Mouse (Mus musculus): ENCODE data around the gene Nt5c2.

The Nt5c2 gene

DNA sequence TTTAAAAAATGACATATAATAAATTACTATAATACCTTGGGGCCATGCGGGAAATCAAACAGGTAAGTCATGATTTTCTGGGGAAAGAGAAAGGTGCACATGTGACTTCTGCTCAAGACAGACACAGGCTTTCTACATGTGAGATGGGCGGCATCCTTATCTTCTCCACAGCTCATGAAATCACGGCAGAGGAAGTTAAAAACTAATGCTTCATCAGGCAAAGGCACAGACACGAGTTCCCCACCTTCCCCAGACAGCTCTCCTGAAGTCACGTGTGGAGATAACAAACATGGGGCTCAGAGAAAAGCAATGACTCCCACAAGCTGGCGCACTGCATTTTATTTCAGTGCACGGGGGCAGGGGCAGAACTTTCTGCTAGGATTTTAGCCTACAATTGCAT is 121.5 kb downstream of the Nt5c2 start:
- in situ Hi-C loops (cut with MboI; ENCODE audit: low sequenced_read_pairs), result no loop called here

DNA sequence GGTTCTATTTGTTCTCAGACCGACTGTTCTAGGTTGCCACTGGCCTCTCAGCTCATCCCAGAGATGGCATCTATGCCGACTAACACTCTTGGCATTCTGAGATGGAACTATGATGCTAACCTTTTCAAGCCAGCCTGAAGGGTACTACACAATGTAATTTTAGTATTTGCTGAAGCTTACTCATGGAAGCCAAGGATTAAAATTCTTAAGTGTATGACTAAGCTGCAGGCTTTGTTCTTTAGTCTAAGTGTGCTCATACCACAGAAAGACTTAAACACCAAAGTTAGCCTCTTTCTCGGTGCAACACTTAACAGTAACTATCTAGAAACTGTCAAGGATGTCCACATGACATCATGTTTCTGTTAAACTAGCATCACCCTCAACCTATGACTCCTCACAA is 122.1 kb downstream of the Nt5c2 start:
- in situ Hi-C loops (cut with MboI; ENCODE audit: low sequenced_read_pairs), result no loop called here

GRCm38 (mm10) chr19:46890657-46891056 is 124.3 kb downstream of the Nt5c2 start:
- in situ Hi-C loops (cut with MboI; ENCODE audit: low sequenced_read_pairs), result no loop called here

GRCm38 (mm10) chr19:46889666-46890065 is 125.3 kb downstream of the Nt5c2 start:
- in situ Hi-C loops (cut with MboI; ENCODE audit: low sequenced_read_pairs), result loop anchor here (10.0 kb wide), 1 partner anchor 105 kb away; no protein-coding TSS in a partner anchor

GRCm38 (mm10) chr19:46887811-46888527 is 127.0 kb downstream of the Nt5c2 start:
- in situ Hi-C loops (cut with MboI; ENCODE audit: low sequenced_read_pairs), result loop anchor here (10.0 kb wide), 1 partner anchor 107 kb away; no protein-coding TSS in a partner anchor

- in situ Hi-C loops (cut with MboI; ENCODE audit: low sequenced_read_pairs), result loop anchor here (10.0 kb wide), 1 partner anchor 108 kb away; no protein-coding TSS in a partner anchor
These were observed 128.1 kb downstream of the Nt5c2 start for GRCm38 (mm10) chr19:46886826-46887225.

- in situ Hi-C loops (cut with MboI; ENCODE audit: low sequenced_read_pairs), result loop anchor here (10.0 kb wide), 1 partner anchor 109 kb away; no protein-coding TSS in a partner anchor
These were observed 129.6 kb downstream of the Nt5c2 start for GRCm38 (mm10) chr19:46885365-46885764.

DNA sequence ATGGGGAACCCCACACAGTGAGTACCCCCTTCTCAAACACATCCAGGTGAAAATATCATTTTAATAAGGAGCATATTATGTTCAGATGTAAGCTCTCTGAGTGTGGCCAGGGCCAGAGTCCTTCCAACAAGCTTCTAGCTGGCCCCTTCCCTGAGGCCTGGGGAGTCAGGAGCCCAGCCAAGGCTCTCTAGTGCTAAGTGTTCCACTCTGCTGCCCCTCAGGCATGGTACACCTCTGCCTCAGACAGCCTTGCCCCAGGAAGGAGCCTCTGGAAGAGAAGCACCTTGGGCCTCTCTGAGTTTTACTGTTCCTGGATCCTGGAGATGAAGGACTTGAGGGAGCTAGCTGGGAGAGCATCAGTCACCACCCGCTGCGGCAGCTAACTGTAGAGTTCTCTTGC is 135.1 kb downstream of the Nt5c2 start:
- in situ Hi-C loops (cut with MboI; ENCODE audit: low sequenced_read_pairs), result loop anchor here (10.0 kb wide), 2 partner anchors 115 to 215 kb away; no protein-coding TSS in a partner anchor

DNA sequence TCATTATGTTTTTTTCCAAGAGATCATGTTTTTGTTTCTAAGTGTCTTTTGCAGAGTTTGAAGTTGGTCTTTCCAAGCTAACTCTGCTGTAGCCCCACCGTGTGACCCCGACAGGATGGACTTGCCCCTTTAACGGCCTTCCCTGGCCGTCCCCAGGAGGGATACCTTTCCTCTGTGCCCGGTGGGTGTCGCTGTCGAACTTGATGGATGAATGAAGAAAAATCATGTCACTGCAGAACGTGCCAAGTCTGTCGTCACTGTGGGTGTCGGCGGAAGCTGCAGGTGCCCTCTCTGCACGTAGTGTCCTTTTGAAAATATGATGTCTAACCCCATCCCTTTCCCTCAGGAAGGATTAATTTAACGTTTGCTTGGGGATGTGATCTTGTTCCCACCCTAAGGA is 136.6 kb downstream of the Nt5c2 start:
- in situ Hi-C loops (cut with MboI; ENCODE audit: low sequenced_read_pairs), result loop anchor here (10.0 kb wide), 1 partner anchor 214 kb away; no protein-coding TSS in a partner anchor

DNA sequence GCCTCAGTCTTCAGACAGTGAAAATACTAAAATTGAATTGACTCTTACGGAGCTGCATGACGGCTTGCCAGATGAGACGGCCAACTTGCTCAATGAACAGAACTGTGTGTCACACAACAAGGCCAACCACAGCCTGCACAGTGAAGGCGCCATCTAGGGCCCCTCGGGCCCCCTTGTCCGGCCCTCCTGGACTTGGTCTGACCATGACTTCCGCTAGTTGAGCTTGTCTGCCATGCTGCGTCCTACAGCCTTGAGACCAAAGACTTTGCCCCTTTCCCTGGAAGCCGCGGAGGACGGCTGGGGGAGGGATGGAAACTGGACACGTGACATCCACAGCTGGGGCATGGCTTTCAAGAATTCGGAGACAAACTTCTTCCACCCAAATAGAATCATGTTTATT is 137.1 kb downstream of the Nt5c2 start:
- in situ Hi-C loops (cut with MboI; ENCODE audit: low sequenced_read_pairs), result loop anchor here (10.0 kb wide), 1 partner anchor 213 kb away; no protein-coding TSS in a partner anchor

GRCm38 (mm10) chr19:46875790-46876189 is 139.2 kb downstream of the Nt5c2 start:
- in situ Hi-C loops (cut with MboI; ENCODE audit: low sequenced_read_pairs), result loop anchor here (10.0 kb wide), 1 partner anchor 211 kb away; no protein-coding TSS in a partner anchor

GRCm38 (mm10) chr19:46873924-46874323 is 141.0 kb downstream of the Nt5c2 start:
- in situ Hi-C loops (cut with MboI; ENCODE audit: low sequenced_read_pairs), result loop anchor here (10.0 to 25.0 kb wide), 2 partner anchors 112 to 209 kb away; partner anchors contain the start of gene Cnnm2

DNA sequence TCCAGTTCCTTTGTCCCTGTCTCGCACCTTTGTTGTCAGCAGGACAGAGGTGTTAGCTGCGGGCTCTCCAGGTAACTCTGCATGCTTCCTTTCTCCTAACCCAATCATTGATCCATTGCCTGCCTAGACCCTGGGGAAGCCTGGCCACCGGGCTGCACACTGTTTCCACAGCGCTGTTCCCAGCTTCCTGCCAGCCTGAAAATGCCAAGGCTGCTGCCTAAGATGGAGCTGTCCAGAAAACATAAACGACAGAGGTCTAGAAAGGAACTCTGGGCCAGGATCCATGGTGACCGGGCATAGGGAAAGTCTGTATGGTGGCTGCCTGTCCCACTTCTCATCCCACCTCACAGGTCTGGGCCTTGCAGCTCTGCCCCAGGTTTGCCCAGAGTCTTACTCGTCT is 143.3 kb downstream of the Nt5c2 start:
- in situ Hi-C loops (cut with MboI; ENCODE audit: low sequenced_read_pairs), result loop anchor here (10.0 to 25.0 kb wide), 2 partner anchors 109 to 207 kb away; partner anchors contain the start of gene Cnnm2

- in situ Hi-C loops (cut with MboI; ENCODE audit: low sequenced_read_pairs), result loop anchor here (10.0 to 25.0 kb wide), 2 partner anchors 109 to 206 kb away; partner anchors contain the start of gene Cnnm2
These were observed 143.9 kb downstream of the Nt5c2 start for GRCm38 (mm10) chr19:46871096-46871495.

- in situ Hi-C loops (cut with MboI; ENCODE audit: low sequenced_read_pairs), result loop anchor here (25.0 kb wide), 1 partner anchor 107 kb away; the partner anchor contains the start of gene Cnnm2
These were observed 145.4 kb downstream of the Nt5c2 start for GRCm38 (mm10) chr19:46869526-46869925.

GRCm38 (mm10) chr19:46869049-46869448 is 145.9 kb downstream of the Nt5c2 start:
- in situ Hi-C loops (cut with MboI; ENCODE audit: low sequenced_read_pairs), result loop anchor here (25.0 kb wide), 1 partner anchor 107 kb away; the partner anchor contains the start of gene Cnnm2

GRCm38 (mm10) chr19:46865381-46865780 is 149.6 kb downstream of the Nt5c2 start:
- in situ Hi-C loops (cut with MboI; ENCODE audit: low sequenced_read_pairs), result loop anchor here (25.0 kb wide), 1 partner anchor 103 kb away; the partner anchor contains the start of gene Cnnm2

DNA sequence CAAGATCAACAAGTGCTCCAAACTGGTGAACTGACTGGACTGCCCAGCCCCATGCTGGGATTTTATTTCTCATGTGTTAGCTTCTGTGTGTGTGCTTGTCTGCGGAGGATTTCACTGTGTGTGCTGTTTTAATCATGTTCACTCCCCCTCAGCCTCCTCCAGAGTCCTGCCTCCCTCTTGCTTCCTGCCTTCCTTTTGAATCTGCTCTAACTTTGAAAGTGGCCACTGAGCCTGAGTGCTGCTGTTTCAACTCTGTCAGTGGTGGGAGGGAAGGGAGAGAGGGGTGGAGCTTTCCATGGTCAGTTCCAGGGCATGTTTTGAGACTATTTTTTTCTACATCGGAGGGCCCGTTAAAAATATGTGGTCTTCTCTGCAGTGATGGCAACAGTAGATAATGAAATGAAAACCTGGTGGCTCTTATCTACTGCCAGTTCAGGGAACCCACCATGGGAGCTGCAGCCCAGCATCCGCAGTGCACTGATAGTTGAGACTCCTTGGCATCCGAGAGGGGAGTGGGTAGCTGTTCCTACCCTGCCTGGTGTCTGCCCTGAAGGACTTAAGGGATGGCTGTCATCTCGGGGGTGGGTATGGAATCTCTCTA is 150.1 kb downstream of the Nt5c2 start:
- in situ Hi-C loops (cut with MboI; ENCODE audit: low sequenced_read_pairs), result loop anchor here (25.0 kb wide), 1 partner anchor 103 kb away; the partner anchor contains the start of gene Cnnm2

DNA sequence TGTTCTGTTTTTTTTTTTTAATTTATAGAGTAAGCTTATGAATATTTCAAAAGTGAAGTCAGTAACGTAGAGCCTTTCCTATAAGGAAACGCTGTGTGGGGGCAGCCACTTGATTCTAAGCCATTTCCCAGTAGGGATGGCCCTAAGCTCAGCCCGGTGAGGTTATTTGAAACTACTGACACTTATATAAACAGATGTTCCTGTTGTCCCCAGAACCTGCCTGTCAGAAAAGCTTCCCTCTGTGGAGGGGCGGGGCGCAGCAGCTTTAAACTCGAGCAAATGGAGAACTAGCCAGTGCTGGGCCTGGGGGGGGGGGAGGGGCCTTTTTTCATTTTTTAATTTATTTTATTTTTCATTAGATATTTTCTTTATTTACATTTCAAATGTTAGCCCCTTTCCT is 150.9 kb downstream of the Nt5c2 start:
- in situ Hi-C loops (cut with MboI; ENCODE audit: low sequenced_read_pairs), result loop anchor here (25.0 kb wide), 1 partner anchor 102 kb away; the partner anchor contains the start of gene Cnnm2

DNA sequence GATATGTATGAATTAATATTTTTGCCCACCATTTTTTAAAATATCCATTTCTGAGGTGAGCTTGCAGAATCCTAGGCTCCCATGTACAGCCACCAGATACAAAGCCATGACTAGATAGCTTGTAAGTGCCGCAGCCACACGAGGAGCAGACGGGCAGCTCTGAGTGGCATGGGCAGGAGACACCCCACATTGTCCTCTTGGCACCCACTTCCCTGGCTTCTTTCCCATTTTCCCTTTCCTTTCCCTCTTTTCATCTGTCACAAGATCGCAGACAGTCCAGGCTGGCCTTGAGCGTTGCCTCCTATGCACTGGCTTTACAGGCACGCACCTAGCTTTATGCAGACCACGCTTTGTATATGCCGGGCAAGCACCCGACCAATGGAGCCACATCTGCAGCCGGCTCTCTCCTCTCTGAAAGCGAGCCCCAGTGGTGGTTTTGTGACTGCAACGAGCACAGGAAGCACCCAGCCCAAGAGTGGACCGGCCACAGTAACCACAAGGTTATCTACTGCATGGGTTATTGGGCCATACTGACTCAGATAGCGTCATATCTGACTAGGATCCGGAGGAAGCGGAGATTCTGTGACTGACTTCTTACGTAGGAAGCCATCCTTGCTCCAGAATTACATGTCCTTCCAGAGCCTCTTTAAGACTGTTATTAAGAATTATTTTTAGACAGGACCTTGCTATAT is 151.6 kb downstream of the Nt5c2 start:
- in situ Hi-C loops (cut with MboI; ENCODE audit: low sequenced_read_pairs), result loop anchor here (25.0 kb wide), 1 partner anchor 101 kb away; the partner anchor contains the start of gene Cnnm2

Data from CH12F3 (cell line).